Mouse (Mus musculus): ENCODE measurements at regions not wholly inside any gene's neighbourhood (a gene's known extent, or its start where the extent isn't known, plus 50 kb on each side); places are given as distances from the start of the nearest gene placed in this dataset.
"Not testable (repeated sequence)": the region's sequence is repeated elsewhere in the genome, so short reads cannot be mapped to it uniquely, and the experiment has no call there.

DNA sequence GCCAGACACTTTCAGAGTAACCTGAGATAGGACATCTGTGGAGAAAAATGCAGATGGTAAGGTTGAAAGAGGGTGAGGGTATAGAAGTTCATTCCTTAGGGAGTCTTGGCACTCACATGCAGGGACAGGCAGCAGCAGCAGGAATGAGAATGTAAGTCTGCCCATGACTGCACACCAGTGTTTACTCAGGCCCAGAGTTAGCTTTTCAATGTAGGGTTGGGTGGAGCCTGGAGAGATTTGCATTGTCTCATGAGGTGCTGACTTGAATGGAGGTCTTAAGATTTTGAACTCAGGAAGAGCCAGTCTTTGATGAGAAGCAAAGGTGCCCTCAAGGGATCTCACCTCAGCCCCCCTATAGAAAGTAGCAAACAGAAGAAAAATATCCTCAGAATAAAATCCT is 918.9 kb downstream of the Adam6a start:
- peaks cover 48% of the 10 kb centered on the region for H3K9me3 ChIP-seq
- no peaks in the 10 kb centered on the region for H3K36me3 ChIP-seq
- no peaks in the 10 kb centered on the region for H3K4me1 ChIP-seq
- H3K9ac ChIP-seq, result no peak overlapping the region
- no peak overlapping the region for H3K27ac ChIP-seq (replicated peaks)
- no peak overlapping the region for H3K4me3 ChIP-seq
- H3K27me3 ChIP-seq (replicated peaks), result no peaks in the 10 kb centered on the region
- no peak; the same call in 1 of the 2 replicates for ATAC-seq (ENCODE audit: extremely low read depth, insufficient number of reproducible peaks, low FRiP score, low TSS enrichment)
- H3K4me2 ChIP-seq, result no peak overlapping the region

GRCm38 (mm10) chr12:114468857-114469256 is 925.1 kb downstream of the Adam6a start:
- no peak overlapping the region for H3K9ac ChIP-seq
- no peaks in the 10 kb centered on the region for H3K27me3 ChIP-seq (replicated peaks)
- no peaks in the 10 kb centered on the region for H3K36me3 ChIP-seq
- H3K9me3 ChIP-seq, result peaks cover 29% of the 10 kb centered on the region
- no peak for ATAC-seq (ENCODE audit: extremely low read depth, insufficient number of reproducible peaks, low FRiP score, low TSS enrichment)
- WGBS, result 81% methylated on average over 2 of the region's 2 CpGs
- H3K4me2 ChIP-seq, result no peak overlapping the region
- H3K4me1 ChIP-seq, result no peaks in the 10 kb centered on the region
- no peak overlapping the region for H3K27ac ChIP-seq (replicated peaks)
- H3K4me3 ChIP-seq, result no peak overlapping the region

GRCm38 (mm10) chr12:114472678-114473077 is 929.0 kb downstream of the Adam6a start:
- ATAC-seq (ENCODE audit: extremely low read depth, insufficient number of reproducible peaks, low FRiP score, low TSS enrichment); H3K27me3 ChIP-seq (replicated peaks); H3K4me2 ChIP-seq: not testable (repeated sequence)

GRCm38 (mm10) chr12:114478741-114479140 is 935.0 kb downstream of the Adam6a start:
- Histone ChIP-seq H3K4me3 (no peak overlapping the region), H3K4me2 (no peak overlapping the region), H3K9ac (no peak overlapping the region), H3K36me3 (no peaks in the 10 kb centered on the region), H3K9me3 (peaks cover 25% of the 10 kb centered on the region), H3K27me3 (replicated peaks) (no peaks in the 10 kb centered on the region), H3K27ac (replicated peaks) (no peak overlapping the region), H3K4me1 (no peaks in the 10 kb centered on the region)
- no peak for ATAC-seq (ENCODE audit: extremely low read depth, insufficient number of reproducible peaks, low FRiP score, low TSS enrichment)
- WGBS, result 71% methylated on average over 3 of the region's 3 CpGs

More at GRCm38 (mm10) chr12:114472678-114473077, 929.0 kb downstream of the Adam6a start:
- not testable (repeated sequence) for H3K9ac ChIP-seq; H3K4me1 ChIP-seq; H3K27ac ChIP-seq (replicated peaks); H3K36me3 ChIP-seq; H3K4me3 ChIP-seq
- peaks cover 23% of the 10 kb centered on the region for H3K9me3 ChIP-seq

- not testable (repeated sequence) for H3K4me3 ChIP-seq; H3K4me2 ChIP-seq; H3K27ac ChIP-seq (replicated peaks); H3K36me3 ChIP-seq; ATAC-seq (ENCODE audit: extremely low read depth, insufficient number of reproducible peaks, low FRiP score, low TSS enrichment); H3K4me1 ChIP-seq; H3K27me3 ChIP-seq (replicated peaks); H3K9ac ChIP-seq
- peaks cover 17% of the 10 kb centered on the region for H3K9me3 ChIP-seq
- 50% methylated on average over 2 of the region's 2 CpGs for WGBS
Measured at GRCm38 (mm10) chr12:114493500-114494031, 949.9 kb downstream of the Adam6a start.

GRCm38 (mm10) chr12:114495741-114496140 is 952.0 kb downstream of the Adam6a start:
- no peak overlapping the region for H3K4me3 ChIP-seq

GRCm38 (mm10) chr12:114513143-114513542 is 969.4 kb downstream of the Adam6a start:
- no peak overlapping the region for H3K27ac ChIP-seq (replicated peaks)
- no peak for ATAC-seq (ENCODE audit: extremely low read depth, insufficient number of reproducible peaks, low FRiP score, low TSS enrichment)
- no peak overlapping the region for H3K4me2 ChIP-seq
- no peaks in the 10 kb centered on the region for H3K27me3 ChIP-seq (replicated peaks)
- H3K9me3 ChIP-seq, result peaks cover 8% of the 10 kb centered on the region
- no peaks in the 10 kb centered on the region for H3K36me3 ChIP-seq
- no peak overlapping the region for H3K9ac ChIP-seq
- no peaks in the 10 kb centered on the region for H3K4me1 ChIP-seq
- no peak overlapping the region for H3K4me3 ChIP-seq
- WGBS, result 68% methylated on average over 2 of the region's 2 CpGs

More at GRCm38 (mm10) chr12:114495741-114496140, 952.0 kb downstream of the Adam6a start:
- WGBS, result 32% methylated on average over 2 of the region's 2 CpGs
- Histone ChIP-seq H3K4me2 (no peak overlapping the region), H3K27ac (replicated peaks) (no peak overlapping the region), H3K36me3 (no peaks in the 10 kb centered on the region), H3K9me3 (peaks cover 17% of the 10 kb centered on the region), H3K9ac (no peak overlapping the region), H3K4me1 (no peaks in the 10 kb centered on the region), H3K27me3 (replicated peaks) (no peaks in the 10 kb centered on the region)
- no peak for ATAC-seq (ENCODE audit: extremely low read depth, insufficient number of reproducible peaks, low FRiP score, low TSS enrichment)

- not testable (repeated sequence) for H3K27ac ChIP-seq (replicated peaks); H3K27me3 ChIP-seq (replicated peaks); H3K4me2 ChIP-seq; H3K4me3 ChIP-seq; H3K9ac ChIP-seq; H3K4me1 ChIP-seq; ATAC-seq (ENCODE audit: extremely low read depth, insufficient number of reproducible peaks, low FRiP score, low TSS enrichment); H3K36me3 ChIP-seq
- WGBS, result 41% methylated on average over 1 of the region's 1 CpGs
- H3K9me3 ChIP-seq, result peaks cover 19% of the 10 kb centered on the region
Measured at GRCm38 (mm10) chr12:114542094-114542493, 998.4 kb downstream of the Adam6a start.

- H3K4me3 ChIP-seq; H3K4me1 ChIP-seq; H3K9ac ChIP-seq; ATAC-seq (ENCODE audit: extremely low read depth, insufficient number of reproducible peaks, low FRiP score, low TSS enrichment); H3K36me3 ChIP-seq; H3K27ac ChIP-seq (replicated peaks); H3K4me2 ChIP-seq; H3K27me3 ChIP-seq (replicated peaks): not testable (repeated sequence)
- WGBS, result 58% methylated on average over 1 of the region's 1 CpGs
- peaks cover 34% of the 10 kb centered on the region for H3K9me3 ChIP-seq
Measured at GRCm38 (mm10) chr12:114544931-114545330, 1001.2 kb downstream of the Adam6a start.

GRCm38 (mm10) chr12:114562440-114562839 is 1018.7 kb downstream of the Adam6a start:
- Histone ChIP-seq H3K4me2 (no peak overlapping the region), H3K9me3 (peaks cover 51% of the 10 kb centered on the region), H3K36me3 (no peaks in the 10 kb centered on the region), H3K27me3 (replicated peaks) (no peaks in the 10 kb centered on the region), H3K9ac (no peak overlapping the region), H3K27ac (replicated peaks) (no peak overlapping the region), H3K4me3 (no peak overlapping the region), H3K4me1 (no peaks in the 10 kb centered on the region)
- WGBS, result 50% methylated on average over 1 of the region's 1 CpGs
- ATAC-seq (ENCODE audit: extremely low read depth, insufficient number of reproducible peaks, low FRiP score, low TSS enrichment), result no peak

- H3K36me3 ChIP-seq, result no peaks in the 10 kb centered on the region
- peaks cover 51% of the 10 kb centered on the region for H3K9me3 ChIP-seq
- no peak overlapping the region for H3K4me2 ChIP-seq
- H3K27ac ChIP-seq (replicated peaks), result no peak overlapping the region
- no peak overlapping the region for H3K9ac ChIP-seq
- no peaks in the 10 kb centered on the region for H3K4me1 ChIP-seq
- no peak overlapping the region for H3K4me3 ChIP-seq
- ATAC-seq (ENCODE audit: extremely low read depth, insufficient number of reproducible peaks, low FRiP score, low TSS enrichment), result no peak
- H3K27me3 ChIP-seq (replicated peaks), result no peaks in the 10 kb centered on the region
- WGBS, result 49% methylated on average over 5 of the region's 5 CpGs
Measured at GRCm38 (mm10) chr12:114562978-114563377, 1019.3 kb downstream of the Adam6a start.

DNA sequence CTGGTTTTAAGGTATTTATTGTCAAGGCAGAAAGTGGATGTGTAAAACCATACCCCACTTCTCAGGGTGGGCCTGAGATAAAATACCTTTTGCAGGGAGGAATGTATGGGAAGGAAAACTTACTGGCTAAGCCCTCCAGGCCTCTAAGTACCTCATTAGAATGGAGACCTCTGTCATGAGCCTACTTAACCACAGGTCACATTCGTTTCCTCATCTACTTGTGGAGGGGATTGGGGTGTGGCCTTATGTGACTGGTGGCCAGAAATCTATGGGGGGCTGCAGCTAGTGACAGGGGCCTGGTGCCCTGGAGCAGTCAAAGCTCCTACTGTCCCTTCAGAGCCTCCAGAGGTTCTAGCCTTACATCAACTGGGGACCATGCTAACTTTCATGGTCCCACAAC is 1020.0 kb downstream of the Adam6a start:
- Histone ChIP-seq H3K36me3 (no peaks in the 10 kb centered on the region), H3K9ac (no peak overlapping the region), H3K27me3 (replicated peaks) (no peaks in the 10 kb centered on the region), H3K4me3 (no peak overlapping the region), H3K9me3 (peaks cover 46% of the 10 kb centered on the region), H3K27ac (replicated peaks) (no peak overlapping the region), H3K4me1 (no peaks in the 10 kb centered on the region), H3K4me2 (no peak overlapping the region)
- ATAC-seq (ENCODE audit: extremely low read depth, insufficient number of reproducible peaks, low FRiP score, low TSS enrichment), result no peak
- WGBS, result 43% methylated on average over 1 of the region's 1 CpGs

All from heart, embryonic 13.5 days (tissue).